Mouse (Mus musculus) heart, adult 18-20 months (tissue): Measurements from ENCODE around the gene Ly6g6f. TPM values are rescaled to one million over a fixed set of nuclear protein-coding genes. Genes with fewer than 3 reads are reported as not detected.

ENCODE experiments used
- total RNA-seq, 2 experiments: library from RNA; stranded (reverse); gene quantifications; 2 replicates each; pipeline ENCODE4 v1.2.3; 2021

The Ly6g6f gene
- total RNA-seq, 2 experiments from 2014 or later, result not detected

Other genes with a start within 250 kb of the Ly6g6f start
- 1 to 10 TPM; 8.5 to 9.5 TPM for gene Stk19, start 248.7 kb downstream of the Ly6g6f start, total RNA-seq
- 10 to 100 TPM in 1 of 2 experiments, 1 to 10 TPM in 1; 9.8 to 13.3 TPM for gene Dxo, start 248.6 kb downstream of the Ly6g6f start, total RNA-seq
- 10 to 100 TPM; 20.5 to 21.0 TPM for gene Skiv2l, start 235.4 kb downstream of the Ly6g6f start, total RNA-seq
- 10 to 100 TPM; 14.4 to 15.2 TPM for gene Nelfe, start 235.2 kb downstream of the Ly6g6f start, total RNA-seq
- gene Cfb, start 223.1 kb downstream of the Ly6g6f start, total RNA-seq, result 10 to 100 TPM in 1 of 2 experiments, 1 to 10 TPM in 1; 3.3 to 13.7 TPM
- gene Zbtb12, start 206.1 kb downstream of the Ly6g6f start, total RNA-seq, result 1 to 10 TPM; 7.4 to 7.7 TPM
- gene Gm20547, start 203.6 kb downstream of the Ly6g6f start, total RNA-seq, result not detected
- gene C2, start 187.3 kb downstream of the Ly6g6f start, total RNA-seq, result 1 to 10 TPM; 2.8 to 4.1 TPM
- 10 to 100 TPM; 38.1 to 42.7 TPM for gene Ehmt2, start 187.1 kb downstream of the Ly6g6f start, total RNA-seq
- under 1 TPM in 1 of 2 experiments, not detected in 1; 0.62 TPM for gene Slc44a4, start 171.1 kb downstream of the Ly6g6f start, total RNA-seq
- gene Neu1, start 154.4 kb downstream of the Ly6g6f start, total RNA-seq, result 10 to 100 TPM; 14.6 to 15.9 TPM
- 10 to 100 TPM; 15.5 to 68.2 TPM for gene Hspa1b, start 126.4 kb downstream of the Ly6g6f start, total RNA-seq
- gene Gm20481, start 115.7 kb downstream of the Ly6g6f start, total RNA-seq, result not detected
- gene Hspa1a, start 113.5 kb downstream of the Ly6g6f start, total RNA-seq, result 10 to 100 TPM; 17.5 to 41.5 TPM
- gene Hspa1l, start 112.9 kb downstream of the Ly6g6f start, total RNA-seq, result 10 to 100 TPM in 1 of 2 experiments, 1 to 10 TPM in 1; 9.8 to 10.8 TPM
- 10 to 100 TPM; 16.3 to 18.0 TPM for gene Lsm2, start 103.7 kb downstream of the Ly6g6f start, total RNA-seq
- gene Vars, start 84.6 kb downstream of the Ly6g6f start, total RNA-seq, result 10 to 100 TPM; 32.4 to 35.1 TPM
- 10 to 100 TPM; 13.1 to 14.1 TPM for gene Vwa7, start 69.0 kb downstream of the Ly6g6f start, total RNA-seq
- gene Sapcd1, start 57.6 kb downstream of the Ly6g6f start, total RNA-seq, result not detected
- not detected for gene Msh5, start 38.9 kb downstream of the Ly6g6f start, total RNA-seq
- gene Clic1, start 35.6 kb downstream of the Ly6g6f start, total RNA-seq, result 10 to 100 TPM; 30.4 to 32.4 TPM
- gene Ddah2, start 26.6 kb downstream of the Ly6g6f start, total RNA-seq, result 10 to 100 TPM; 14.0 to 19.8 TPM
- not detected for gene Ly6g6c, start 20.2 kb downstream of the Ly6g6f start, total RNA-seq
- under 1 TPM; 0.31 to 0.87 TPM for gene Mpig6b, start 19.4 kb downstream of the Ly6g6f start, total RNA-seq
- not detected for gene Ly6g6e, start 8.7 kb downstream of the Ly6g6f start, total RNA-seq
- gene Ly6g6d, start 7.5 kb downstream of the Ly6g6f start, total RNA-seq, result under 1 TPM in 1 of 2 experiments, not detected in 1; 0.57 TPM
- 10 to 100 TPM; 55.1 to 59.5 TPM for gene Abhd16a, start 3.7 kb upstream of the Ly6g6f start, total RNA-seq
- gene Ly6g5c, start 22.7 kb upstream of the Ly6g6f start, total RNA-seq, result not detected
- not detected for gene Ly6g5b, start 29.8 kb upstream of the Ly6g6f start, total RNA-seq
- gene Gpank1, start 35.8 kb upstream of the Ly6g6f start, total RNA-seq, result 10 to 100 TPM in 1 of 2 experiments, 1 to 10 TPM in 1; 7.3 to 10.5 TPM
- gene Csnk2b, start 36.4 kb upstream of the Ly6g6f start, total RNA-seq, result 100 to 1,000 TPM; 149 to 150 TPM
- 10 to 100 TPM; 25.3 to 28.5 TPM for gene D17H6S53E, start 40.8 kb upstream of the Ly6g6f start, total RNA-seq
- gene Apom, start 46.4 kb upstream of the Ly6g6f start, total RNA-seq, result not detected
- gene Bag6, start 49.6 kb upstream of the Ly6g6f start, total RNA-seq, result 100 to 1,000 TPM; 242 to 244 TPM
- gene Prrc2a, start 79.3 kb upstream of the Ly6g6f start, total RNA-seq, result 100 to 1,000 TPM; 125 to 144 TPM
- 1 to 10 TPM; 3.7 to 4.8 TPM for gene Aif1, start 90.5 kb upstream of the Ly6g6f start, total RNA-seq
- 1 to 10 TPM; 2.0 to 3.3 TPM for gene Lst1, start 102.8 kb upstream of the Ly6g6f start, total RNA-seq
- 10 to 100 TPM in 1 of 2 experiments, 1 to 10 TPM in 1; 1.5 to 12.1 TPM for gene Ltb, start 108.8 kb upstream of the Ly6g6f start, total RNA-seq
- gene Tnf, start 116.4 kb upstream of the Ly6g6f start, total RNA-seq, result under 1 TPM; 0.25 to 0.28 TPM
- gene Lta, start 119.7 kb upstream of the Ly6g6f start, total RNA-seq, result 1 to 10 TPM in 1 of 2 experiments, not detected in 1; 1.0 TPM
- gene Gm16181, start 135.2 kb upstream of the Ly6g6f start, total RNA-seq, result not detected
- gene Atp6v1g2, start 148.1 kb upstream of the Ly6g6f start, total RNA-seq, result 1 to 10 TPM; 2.1 to 2.3 TPM
- gene Nfkbil1, start 150.2 kb upstream of the Ly6g6f start, total RNA-seq, result 1 to 10 TPM; 8.2 to 8.3 TPM
- 10 to 100 TPM; 77.3 to 83.1 TPM for gene Ddx39b, start 156.1 kb upstream of the Ly6g6f start, total RNA-seq
- 100 to 1,000 TPM; 164 to 263 TPM for gene H2-D1, start 177.1 kb upstream of the Ly6g6f start, total RNA-seq
- gene H2-Q1, start 234.8 kb upstream of the Ly6g6f start, total RNA-seq, result 1 to 10 TPM; 2.6 to 3.9 TPM